Mouse (Mus musculus) gastrocnemius, postnatal 25 days (tissue): ENCODE results near the gene Cep104. TPM values are rescaled to one million over a fixed set of nuclear protein-coding genes. Genes with fewer than 3 reads are reported as not detected.

ENCODE experiments used
- DNase-seq: peaks from one replicate; pipeline ENCODE4 v3.0.0; 2022
- total RNA-seq, 2 experiments: library from RNA; stranded (reverse); gene quantifications; 1 replicate in 1 of 2; 2 replicates in 1 of 2; pipeline ENCODE4 v1.2.3; 2021

Gene Cep104
- total RNA-seq, 2 experiments from 2014 or later: 20.0 to 21.9 TPM

DNA sequence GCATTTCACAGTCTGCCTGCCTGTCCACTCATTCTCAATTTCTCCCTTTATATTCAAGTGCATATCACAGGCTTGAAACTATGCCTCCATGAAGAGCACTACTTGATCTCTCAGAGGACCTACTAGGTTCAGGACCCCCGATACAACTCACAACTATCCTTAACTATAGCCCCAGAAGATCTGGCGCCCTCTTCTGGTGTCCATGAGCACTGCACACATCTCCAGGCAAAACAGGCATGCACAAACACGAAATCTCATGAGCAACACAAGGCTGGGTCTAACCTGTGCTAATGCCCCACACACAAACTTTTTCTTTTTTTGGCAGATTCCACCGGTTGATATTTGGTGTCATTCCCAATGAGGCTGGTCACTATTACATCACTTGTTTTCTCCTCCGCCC, 70.8 kb downstream of the Cep104 start:
- no peak for DNase-seq

DNA sequence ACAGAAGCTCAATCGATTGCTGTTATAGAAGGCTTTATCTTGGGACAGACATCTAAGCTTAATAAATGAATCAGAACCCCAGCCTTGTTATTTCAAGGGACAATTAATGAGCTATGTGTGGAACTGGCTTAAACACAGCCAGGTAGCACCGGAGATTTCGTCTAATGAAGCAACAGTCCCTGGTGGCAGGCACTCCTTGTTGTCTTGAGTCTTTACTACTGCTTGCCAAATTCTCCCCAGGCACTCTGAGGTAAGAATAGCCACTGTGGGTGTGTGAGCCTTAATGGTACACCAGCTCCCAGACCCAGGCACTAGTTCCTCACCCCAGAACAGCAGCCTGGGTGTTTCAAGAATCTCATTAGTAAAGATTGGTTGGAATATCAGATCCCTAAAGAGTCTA, 76.4 kb downstream of the Cep104 start:
- DNase-seq: no peak

DNA sequence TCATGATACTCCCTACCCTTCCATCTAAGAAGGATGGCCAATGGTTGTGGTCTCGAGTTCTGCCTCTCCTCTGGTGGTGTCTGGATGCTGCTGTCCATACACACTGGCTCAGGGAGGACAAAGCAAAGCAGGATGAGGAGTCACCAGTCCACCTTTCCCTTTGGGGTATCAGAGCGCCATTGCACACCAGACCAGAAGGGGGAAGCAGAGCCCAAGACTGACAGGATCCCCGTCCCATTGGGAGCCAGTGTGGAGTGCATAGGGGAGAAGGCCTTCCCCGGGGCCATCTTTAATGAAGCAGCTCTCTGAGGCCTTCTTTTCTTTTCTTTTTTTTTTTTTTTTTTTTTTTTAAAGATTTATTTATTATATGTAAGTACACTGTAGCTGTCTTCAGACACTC, 78.1 kb downstream of the Cep104 start:
- DNase-seq: no peak

DNA sequence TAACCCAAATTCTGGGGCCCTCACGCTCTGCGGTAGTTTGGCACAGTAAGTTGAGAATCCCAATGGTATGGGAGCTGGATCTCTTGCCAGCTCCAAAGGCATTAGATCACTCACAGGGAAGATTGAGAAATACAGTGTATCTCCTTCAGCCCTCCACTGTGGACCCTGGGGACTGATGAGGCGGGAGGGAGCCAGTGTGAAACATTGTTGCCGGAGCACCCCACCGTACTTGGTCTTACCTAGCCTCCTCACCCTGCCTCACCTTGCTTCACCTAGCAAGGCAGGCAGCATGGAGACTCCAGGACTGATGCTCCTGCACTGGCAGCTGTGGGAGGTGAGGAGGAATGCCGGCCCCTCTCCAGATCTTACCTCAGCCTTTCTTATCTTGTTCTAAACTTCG, 80.5 kb downstream of the Cep104 start:
- no peak for DNase-seq

DNA sequence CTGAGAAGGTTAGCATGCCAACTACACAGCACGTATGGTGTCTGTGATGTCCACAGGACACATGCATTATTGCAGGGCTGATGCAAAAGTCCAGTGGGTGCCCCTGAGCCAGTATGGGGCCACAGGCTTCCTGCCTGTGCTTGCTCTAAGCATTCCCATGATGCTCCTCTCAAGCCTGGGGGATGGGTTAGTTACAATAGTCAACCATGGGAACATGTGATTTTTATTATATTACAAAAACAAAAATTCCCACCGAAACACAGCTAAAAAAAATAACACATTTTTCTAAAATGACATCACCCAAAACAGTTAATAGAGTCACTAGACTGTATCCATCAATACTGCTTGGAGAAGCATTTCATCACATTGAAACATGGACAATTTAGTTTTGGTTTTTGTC, 81.1 kb downstream of the Cep104 start:
- DNase-seq: no peak

DNA sequence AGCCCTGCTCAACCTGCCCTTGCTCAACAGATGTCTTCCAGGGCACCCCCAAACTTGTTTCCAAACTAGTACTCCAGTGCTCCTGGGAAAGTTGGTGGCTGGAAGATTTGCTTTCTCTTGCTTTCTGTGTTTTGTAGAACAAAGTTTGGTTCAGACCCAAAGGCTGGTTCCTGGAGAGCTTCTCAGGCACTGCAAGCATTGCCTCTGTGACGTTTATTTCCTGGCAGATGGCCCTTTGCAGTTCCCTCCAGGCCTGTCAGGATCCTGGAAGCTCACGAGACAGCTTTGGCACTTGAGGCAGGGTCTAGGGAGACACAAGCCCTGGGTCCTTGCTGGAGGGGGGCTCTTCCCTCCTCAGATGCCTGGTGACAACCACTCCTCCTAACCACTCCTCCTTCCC, 81.7 kb downstream of the Cep104 start:
- no peak for DNase-seq

DNA sequence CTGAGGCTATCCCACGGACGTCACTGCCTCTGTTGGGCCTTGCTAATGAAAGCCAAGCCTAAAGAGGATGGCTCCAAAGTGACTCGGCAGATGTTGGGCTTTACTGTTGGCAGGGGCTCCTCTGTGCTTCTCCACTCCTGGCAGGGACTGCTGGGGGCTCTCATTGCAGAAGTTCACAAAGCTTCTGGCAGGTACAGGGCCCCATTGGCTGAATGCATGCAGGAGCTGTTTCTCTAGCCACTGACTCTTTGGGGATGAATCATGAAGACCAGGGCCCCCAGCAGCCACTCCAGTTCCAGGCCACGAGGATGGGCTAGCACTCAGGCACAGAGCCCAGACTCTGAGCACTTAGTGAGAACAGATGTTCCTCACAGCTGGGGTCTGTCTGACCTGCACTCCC, 82.7 kb downstream of the Cep104 start:
- peak; percentile 19 for DNase-seq

Other genes starting within 250 kb of the Cep104 start
- 10 to 100 TPM; 13.6 to 14.7 TPM for gene A430005L14Rik, start 18.0 kb upstream of the Cep104 start, total RNA-seq
- gene Dffb, start 68 bp upstream of the Cep104 start, total RNA-seq: 1 to 10 TPM; 2.2 to 2.7 TPM
- gene Lrrc47, start 36.5 kb downstream of the Cep104 start, total RNA-seq: 10 to 100 TPM; 19.6 to 21.4 TPM
- gene Smim1, start 51.0 kb downstream of the Cep104 start, total RNA-seq: 1 to 10 TPM; 2.2 to 3.4 TPM
- gene Ccdc27, start 67.5 kb downstream of the Cep104 start, total RNA-seq: not detected
- gene Trp73, start 165.0 kb downstream of the Cep104 start, total RNA-seq: under 1 TPM in 1 of 2 experiments, not detected in 1; 0.38 TPM
- gene Wrap73, start 167.2 kb downstream of the Cep104 start, total RNA-seq: 1 to 10 TPM; 7.9 to 9.7 TPM
- gene Tprgl, start 185.5 kb downstream of the Cep104 start, total RNA-seq: 10 to 100 TPM; 83.2 to 86.8 TPM
- gene Megf6, start 195.5 kb downstream of the Cep104 start, total RNA-seq: 1 to 10 TPM; 2.1 to 2.2 TPM